Comparison of ENCODE assay signal across 12 mouse cellular contexts in genomic region chr14:27810790-27811189, GRCm38 (mm10).
DNase-seq lines count a peak whose midpoint lies in the region; ATAC-seq and TF ChIP-seq lines count a peak whose summit lies in the region.
"Had no signal": no experiment of that assay in that cellular context is flagged by ENCODE, and none has a peak within 500 bp of the region (broad histone marks: within the 10 kb centered on the region; RNA-seq: fewer than 3 reads in every experiment).

No protein-coding gene starts in this region.

- H3K9ac ChIP-seq in limb, embryonic 13.5 days: no peak overlapping the region
- no peak overlapping the region for H3K9ac ChIP-seq in intestine, postnatal 0 days (ENCODE audit: low read depth, low read length)
- H3K9ac ChIP-seq: heart, embryonic 12.5 days had no signal

- H3K36me3 ChIP-seq in limb, embryonic 13.5 days: no peaks in the 10 kb centered on the region
- H3K36me3 ChIP-seq in limb, embryonic 10.5 days: no peaks in the 10 kb centered on the region
- H3K36me3 ChIP-seq in intestine, postnatal 0 days (ENCODE audit: control insufficient read depth, insufficient read depth): no peaks in the 10 kb centered on the region
- H3K36me3 ChIP-seq: heart, embryonic 12.5 days had no signal

- DNase-seq in adrenal gland, adult (ENCODE audit: inconsistent age in 2 of 2, low spot score in 1 of 2): peak; percentile 23 to 60
- no peak for DNase-seq in adrenal gland, postnatal 4 days (ENCODE audit: low spot score in 2 of 2)
- no peak for DNase-seq in limb, embryonic 10.5 days (ENCODE audit: low spot score)
- peak; percentile 94 for DNase-seq in brain, adult 2 months (ENCODE audit: low read depth, low spot score)
- DNase-seq in left cerebral cortex, adult 2 months (ENCODE audit: extremely low spot score in 1 of 2, low spot score in 2 of 2): peak in 1 of 2 experiments; percentile 40
- DNase-seq in heart, postnatal 4 days: no peak
- DNase-seq: cerebellum, postnatal 25 days had no signal

- no peak for TF ChIP-seq CTCF in left cerebral cortex, adult 2 months (IDR thresholded peaks at IDR 0.05)
- TF ChIP-seq CTCF in intestine, postnatal 0 days (IDR thresholded peaks at IDR 0.05; ENCODE audit: low read depth): no peak

- H3K9me3 ChIP-seq in limb, embryonic 13.5 days: no peaks in the 10 kb centered on the region
- H3K9me3 ChIP-seq in limb, embryonic 10.5 days (replicated peaks): no peaks in the 10 kb centered on the region
- no peaks in the 10 kb centered on the region for H3K9me3 ChIP-seq in intestine, postnatal 0 days (ENCODE audit: control insufficient read depth)
- H3K9me3 ChIP-seq: heart, embryonic 12.5 days had no signal

- peaks cover 21% of the 10 kb centered on the region for H3K27me3 ChIP-seq in limb, embryonic 13.5 days
- H3K27me3 ChIP-seq in limb, embryonic 10.5 days (ENCODE audit: low read depth, poor library complexity, severe bottlenecking): no peaks in the 10 kb centered on the region
- no peaks in the 10 kb centered on the region for H3K27me3 ChIP-seq in intestine, postnatal 0 days (replicated peaks; ENCODE audit: control insufficient read depth, insufficient read depth, low read length)
- H3K27me3 ChIP-seq: heart, embryonic 12.5 days had no signal

- 0 out of 2 replicates have a peak overlapping the region, but pooled peaks have one; percentile 14 for H3K4me2 ChIP-seq in limb, embryonic 13.5 days (replicated peaks)
- H3K4me2 ChIP-seq in intestine, postnatal 0 days (replicated peaks; ENCODE audit: low read depth): no peak overlapping the region
- H3K4me2 ChIP-seq: heart, embryonic 12.5 days; liver, embryonic 11.5 days had no signal

- ATAC-seq in limb, embryonic 13.5 days (ENCODE audit: low FRiP score, low read depth): no peak
- ATAC-seq in intestine, postnatal 0 days: no peak

- peaks cover 23% of the 10 kb centered on the region for H3K4me1 ChIP-seq in limb, embryonic 13.5 days
- H3K4me1 ChIP-seq in limb, embryonic 10.5 days: peaks cover 25% of the 10 kb centered on the region
- H3K4me1 ChIP-seq in intestine, postnatal 0 days (replicated peaks; ENCODE audit: control insufficient read depth, insufficient read depth, low read length): no peaks in the 10 kb centered on the region

- no peak overlapping the region for H3K4me3 ChIP-seq in limb, embryonic 13.5 days
- no peak overlapping the region for H3K4me3 ChIP-seq in limb, embryonic 10.5 days
- H3K4me3 ChIP-seq in left cerebral cortex, adult 2 months: no peak overlapping the region
- H3K4me3 ChIP-seq in intestine, postnatal 0 days (ENCODE audit: low read depth, low read length): no peak overlapping the region
- H3K4me3 ChIP-seq: heart, embryonic 12.5 days had no signal

- H3K27ac ChIP-seq in limb, embryonic 13.5 days: no peak overlapping the region
- no peak overlapping the region for H3K27ac ChIP-seq in limb, embryonic 10.5 days
- H3K27ac ChIP-seq in left cerebral cortex, adult 2 months: peak overlapping the region; percentile 44; the same call in 1 of the 2 replicates
- H3K27ac ChIP-seq in intestine, postnatal 0 days (ENCODE audit: low read depth, low read length): no peak overlapping the region
- H3K27ac ChIP-seq: kidney, postnatal 0 days had no signal

- intact Hi-C loops in left cerebral cortex, adult 2 months (cut with DNase I): no loop called here

- WGBS in limb, embryonic 13.5 days: 44% methylated on average over 7 of the region's 7 CpGs
- 60% methylated on average over 7 of the region's 7 CpGs for WGBS in limb, embryonic 10.5 days
- 44% methylated on average over 7 of the region's 7 CpGs for WGBS in intestine, postnatal 0 days

Comparison
In these comparisons a context has a peak if more than half of its experiments do, and no peak if none do; other contexts are left out.
1. DNase-seq: peak in adrenal gland, adult (2 of 2) and brain, adult 2 months (single experiment); none in adrenal gland, postnatal 4 days (0 of 2), limb, embryonic 10.5 days (single experiment) and heart, postnatal 4 days (single experiment).